Mouse (Mus musculus): ENCODE results near the gene Eif3g. TPM values are rescaled to one million over a fixed set of nuclear protein-coding genes. Genes with fewer than 3 reads are reported as not detected.

Eif3g gene
- polyA plus RNA-seq (2014; fragmentation: Nextera tagmentation; extraction: Ambion mirVana), result 342 and 364 TPM in 2 replicates

DNA sequence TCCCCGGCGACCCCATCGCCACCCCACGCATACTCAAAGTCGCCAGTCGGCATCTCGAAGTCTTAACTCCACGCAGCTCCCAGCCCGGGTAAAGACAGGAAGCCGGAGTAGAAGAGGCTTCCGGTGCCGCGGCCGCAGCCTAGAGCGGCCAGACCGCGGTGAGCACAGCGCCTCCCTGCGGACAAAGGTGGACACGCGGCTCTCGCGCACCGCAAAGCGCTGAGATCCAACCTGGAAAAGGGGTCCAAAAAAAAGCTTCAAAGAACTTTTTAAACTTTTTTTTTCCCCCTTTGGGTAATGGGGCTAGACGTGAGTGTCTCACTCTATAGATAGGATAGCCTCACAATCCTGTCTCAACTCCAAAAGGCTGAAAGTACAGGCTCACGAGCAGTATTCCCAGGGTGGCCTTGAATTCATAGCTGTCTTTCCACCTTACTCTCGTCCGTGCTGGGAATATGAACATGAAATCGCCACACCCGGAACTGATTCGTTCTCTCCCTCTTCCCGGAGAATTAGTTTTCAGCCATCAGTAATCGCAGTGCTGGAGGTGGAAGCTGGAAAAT, at the start of gene Eif3g:
Gene Eif3g, minus strand, starts transcription at position 113 of the 563 bp plus-strand sequence.
- Histone ChIP-seq H3K27me3 (ENCODE audit: control insufficient read depth, insufficient read depth, low read length) (no peaks in the 10 kb centered on the region), H3K9me3 (ENCODE audit: control insufficient read depth, low read length) (no peaks in the 10 kb centered on the region), H3K27ac (ENCODE audit: low read depth, low read length) (no peak within 1 kb of the TSS), H3K9ac (ENCODE audit: low read depth, low read length) (peak within 1 kb of the TSS; percentile 79), H3K4me2 (replicated peaks; ENCODE audit: low read depth, low read length) (peak within 1 kb of the TSS; percentile 84), H3K4me1 (replicated peaks; ENCODE audit: control insufficient read depth, insufficient read depth, low read length) (no peaks in the 10 kb centered on the region; the same call in 1 of the 2 replicates), H3K36me3 (ENCODE audit: control insufficient read depth, insufficient read depth, low read length) (0 out of 2 replicates have a peak, but pooled peaks cover 9% of the 10 kb centered on the region), H3K4me3 (ENCODE audit: low read depth, low read length) (peak within 1 kb of the TSS; percentile 83)
- WGBS, result 7% methylated on average over 34 of the region's 34 CpGs
- ATAC-seq (ENCODE audit: low FRiP score) (peak; percentile 87), DNase-seq (ENCODE audit: low spot score) (peak; percentile 93)

DNA sequence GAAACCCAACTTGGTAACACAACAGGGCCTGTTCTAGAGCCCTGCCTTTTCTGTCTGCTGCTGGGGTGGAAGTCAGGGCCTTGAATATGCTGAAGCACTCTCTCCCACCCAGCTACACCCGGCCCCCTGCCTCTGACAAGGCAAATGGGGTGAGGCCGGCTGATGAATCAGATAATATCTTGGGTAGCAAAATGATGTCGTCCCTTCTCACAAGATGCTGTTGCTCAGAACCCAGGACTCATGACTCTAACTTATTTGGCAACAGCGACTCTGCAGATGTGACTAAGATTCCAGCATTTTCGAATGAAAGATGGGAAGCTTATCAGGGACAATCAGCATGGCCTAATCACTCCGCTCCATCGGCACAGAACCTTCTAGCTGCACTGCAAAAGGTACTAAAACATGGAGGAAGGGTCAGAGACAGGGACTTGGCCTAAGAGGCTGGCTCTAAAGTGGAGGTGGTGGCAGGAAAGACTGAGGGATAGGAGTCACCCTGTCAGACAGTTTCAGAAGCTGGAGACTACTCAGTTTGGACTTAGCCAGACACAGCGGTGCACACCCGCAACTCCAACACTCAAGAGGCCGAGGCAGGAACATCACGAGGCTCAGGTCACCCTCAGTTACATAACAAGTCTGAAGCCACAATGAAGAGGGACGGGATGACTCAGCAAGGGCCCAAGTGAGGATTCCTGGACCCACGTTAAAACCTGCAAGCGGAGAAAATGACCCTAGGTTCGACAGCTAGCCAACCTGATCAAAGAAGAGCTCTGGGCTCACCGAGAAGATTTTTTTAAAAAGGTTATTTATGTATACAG, 47.9 kb upstream of the Eif3g start:
- Histone ChIP-seq H3K27me3 (ENCODE audit: control insufficient read depth, insufficient read depth, low read length) (no peaks in the 10 kb centered on the region), H3K9me3 (ENCODE audit: control insufficient read depth, low read length) (no peaks in the 10 kb centered on the region), H3K4me3 (ENCODE audit: low read depth, low read length) (no peak overlapping the region), H3K4me2 (replicated peaks; ENCODE audit: low read depth, low read length) (no peak overlapping the region), H3K9ac (ENCODE audit: low read depth, low read length) (no peak overlapping the region), H3K27ac (ENCODE audit: low read depth, low read length) (no peak overlapping the region), H3K36me3 (ENCODE audit: control insufficient read depth, insufficient read depth, low read length) (no peaks in the 10 kb centered on the region), H3K4me1 (replicated peaks; ENCODE audit: control insufficient read depth, insufficient read depth, low read length) (no peaks in the 10 kb centered on the region)
- ATAC-seq (ENCODE audit: low FRiP score), result no peak
- no peak for DNase-seq (ENCODE audit: low spot score)
- WGBS, result 88% methylated on average over 16 of the region's 16 CpGs

DNA sequence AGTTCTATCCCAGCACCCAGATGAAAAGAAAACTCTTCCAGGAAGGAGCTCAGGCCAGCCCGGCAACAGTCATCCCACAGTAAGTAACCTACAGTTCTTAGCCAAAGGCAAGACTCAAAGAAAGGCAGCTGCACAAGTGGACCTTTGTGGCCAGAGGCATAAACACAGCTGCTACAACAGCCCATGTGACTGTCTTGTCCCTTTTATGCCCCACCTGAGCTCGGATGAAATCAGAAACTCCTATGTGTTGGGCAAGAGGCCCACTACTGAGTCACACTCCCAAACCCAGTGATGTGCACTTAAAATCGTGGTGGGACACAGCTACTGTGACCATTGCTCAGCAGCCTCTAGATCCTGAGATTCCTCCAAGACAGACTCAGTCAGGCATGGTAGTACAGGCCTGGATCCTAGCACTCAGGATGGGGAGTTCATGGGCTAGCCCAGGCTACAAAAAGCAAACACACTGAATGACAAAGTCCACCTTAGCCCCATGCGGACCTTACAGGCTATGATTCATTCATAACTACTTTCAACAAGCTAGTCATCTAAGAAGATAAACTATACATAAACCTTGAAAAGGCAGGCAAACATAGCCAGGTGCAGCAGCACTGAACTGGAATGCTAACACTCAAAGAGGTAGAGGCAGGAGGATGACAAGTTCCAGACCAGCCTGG, 46.4 kb upstream of the Eif3g start:
- 72% methylated on average over 4 of the region's 4 CpGs for WGBS
- DNase-seq (ENCODE audit: low spot score), result no peak
- H3K27ac ChIP-seq (ENCODE audit: low read depth, low read length), result no peak overlapping the region

DNA sequence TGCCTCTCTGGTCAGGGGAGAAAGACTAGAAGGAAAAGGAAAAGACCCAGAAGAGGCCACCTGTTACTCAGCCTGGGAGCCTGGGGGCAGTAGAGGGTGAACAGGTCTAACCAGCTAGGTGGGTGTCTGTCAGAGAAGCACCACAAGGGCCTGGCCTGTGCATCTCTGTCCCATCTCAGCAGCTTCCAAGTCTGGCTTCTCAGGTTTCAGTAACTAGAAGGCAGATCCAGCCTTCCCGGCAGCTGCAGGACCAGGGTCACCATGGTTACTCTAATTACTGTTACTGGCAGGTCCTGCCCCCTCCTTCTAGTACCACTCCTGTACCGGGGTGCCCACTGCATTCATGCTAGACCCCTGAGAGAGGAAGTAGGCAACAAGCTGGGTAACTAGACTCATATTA, 45.5 kb upstream of the Eif3g start:
- H3K27ac ChIP-seq (ENCODE audit: low read depth, low read length), result no peak overlapping the region
- no peaks in the 10 kb centered on the region for H3K9me3 ChIP-seq (ENCODE audit: control insufficient read depth, low read length)
- WGBS, result 26% methylated on average over 2 of the region's 2 CpGs
- no peaks in the 10 kb centered on the region for H3K27me3 ChIP-seq (ENCODE audit: control insufficient read depth, insufficient read depth, low read length)
- DNase-seq (ENCODE audit: low spot score), result peak; percentile 15
- H3K4me1 ChIP-seq (replicated peaks; ENCODE audit: control insufficient read depth, insufficient read depth, low read length), result no peaks in the 10 kb centered on the region
- no peak overlapping the region for H3K4me3 ChIP-seq (ENCODE audit: low read depth, low read length)
- ATAC-seq (ENCODE audit: low FRiP score), result no peak
- H3K36me3 ChIP-seq (ENCODE audit: control insufficient read depth, insufficient read depth, low read length), result peaks cover 11% of the 10 kb centered on the region; the same call in 1 of the 2 replicates
- H3K9ac ChIP-seq (ENCODE audit: low read depth, low read length), result no peak overlapping the region
- no peak overlapping the region for H3K4me2 ChIP-seq (replicated peaks; ENCODE audit: low read depth, low read length)

More for the DNA sequence above, 46.4 kb upstream of the Eif3g start:
- Histone ChIP-seq H3K4me2 (replicated peaks; ENCODE audit: low read depth, low read length) (no peak overlapping the region), H3K27me3 (ENCODE audit: control insufficient read depth, insufficient read depth, low read length) (no peaks in the 10 kb centered on the region), H3K4me1 (replicated peaks; ENCODE audit: control insufficient read depth, insufficient read depth, low read length) (no peaks in the 10 kb centered on the region), H3K36me3 (ENCODE audit: control insufficient read depth, insufficient read depth, low read length) (peaks cover 9% of the 10 kb centered on the region; the same call in 1 of the 2 replicates), H3K9me3 (ENCODE audit: control insufficient read depth, low read length) (no peaks in the 10 kb centered on the region), H3K9ac (ENCODE audit: low read depth, low read length) (no peak overlapping the region), H3K4me3 (ENCODE audit: low read depth, low read length) (no peak overlapping the region)
- no peak for ATAC-seq (ENCODE audit: low FRiP score)

DNA sequence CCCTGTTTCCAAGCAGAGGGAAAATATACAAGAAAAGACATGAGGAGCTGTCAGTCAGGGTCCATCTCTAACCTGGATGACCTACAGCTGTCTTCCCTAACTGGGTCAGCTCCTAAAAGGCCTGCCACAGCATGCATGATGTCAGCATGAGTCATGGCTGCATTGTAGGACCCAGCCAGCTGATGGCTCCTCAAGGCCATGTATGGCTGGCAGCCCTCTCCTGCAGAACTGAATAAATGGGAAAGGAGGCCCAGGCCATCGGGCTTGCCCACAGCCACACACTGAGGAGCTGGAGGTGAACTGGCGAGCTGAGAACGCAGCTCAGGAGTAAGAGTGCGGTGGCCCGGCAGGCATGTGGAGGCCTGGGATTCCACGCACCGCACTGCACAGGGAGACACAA, 45.0 kb upstream of the Eif3g start:
- ATAC-seq (ENCODE audit: low FRiP score) (no peak), DNase-seq (ENCODE audit: low spot score) (no peak)
- H3K27ac ChIP-seq (ENCODE audit: low read depth, low read length), result no peak overlapping the region
- no peak overlapping the region for H3K4me2 ChIP-seq (replicated peaks; ENCODE audit: low read depth, low read length)
- 89% methylated on average over 7 of the region's 7 CpGs for WGBS
- no peak overlapping the region for H3K4me3 ChIP-seq (ENCODE audit: low read depth, low read length)
- H3K27me3 ChIP-seq (ENCODE audit: control insufficient read depth, insufficient read depth, low read length), result no peaks in the 10 kb centered on the region
- H3K36me3 ChIP-seq (ENCODE audit: control insufficient read depth, insufficient read depth, low read length), result peaks cover 11% of the 10 kb centered on the region
- no peaks in the 10 kb centered on the region for H3K4me1 ChIP-seq (replicated peaks; ENCODE audit: control insufficient read depth, insufficient read depth, low read length)
- no peak overlapping the region for H3K9ac ChIP-seq (ENCODE audit: low read depth, low read length)
- no peaks in the 10 kb centered on the region for H3K9me3 ChIP-seq (ENCODE audit: control insufficient read depth, low read length)

DNA sequence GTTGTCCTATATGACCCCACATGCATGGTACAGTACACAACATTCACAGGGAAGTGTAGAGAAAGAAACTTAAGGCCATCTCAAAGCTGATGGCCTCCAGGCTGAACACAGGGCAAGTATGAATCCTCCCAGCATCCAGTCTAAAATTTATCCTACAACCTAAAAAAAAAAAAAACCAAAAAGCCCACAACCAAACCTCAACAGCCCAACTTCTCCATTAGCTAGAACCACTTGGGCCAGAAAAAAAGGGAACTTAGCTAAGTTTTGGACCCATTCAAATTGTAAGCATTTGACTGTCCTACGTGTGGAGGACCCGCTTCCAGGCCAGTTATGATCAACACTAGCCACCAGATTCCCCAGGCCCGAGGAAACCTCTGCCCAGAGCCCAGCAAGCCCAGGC, 24.8 kb upstream of the Eif3g start:
- Histone ChIP-seq H3K27me3 (ENCODE audit: control insufficient read depth, insufficient read depth, low read length) (no peaks in the 10 kb centered on the region), H3K4me1 (replicated peaks; ENCODE audit: control insufficient read depth, insufficient read depth, low read length) (no peaks in the 10 kb centered on the region), H3K9me3 (ENCODE audit: control insufficient read depth, low read length) (no peaks in the 10 kb centered on the region), H3K27ac (ENCODE audit: low read depth, low read length) (no peak overlapping the region), H3K4me3 (ENCODE audit: low read depth, low read length) (no peak overlapping the region), H3K36me3 (ENCODE audit: control insufficient read depth, insufficient read depth, low read length) (peaks cover 40% of the 10 kb centered on the region), H3K9ac (ENCODE audit: low read depth, low read length) (no peak overlapping the region), H3K4me2 (replicated peaks; ENCODE audit: low read depth, low read length) (no peak overlapping the region)
- 94% methylated on average over 3 of the region's 3 CpGs for WGBS
- ATAC-seq (ENCODE audit: low FRiP score) (no peak), DNase-seq (ENCODE audit: low spot score) (no peak)

DNA sequence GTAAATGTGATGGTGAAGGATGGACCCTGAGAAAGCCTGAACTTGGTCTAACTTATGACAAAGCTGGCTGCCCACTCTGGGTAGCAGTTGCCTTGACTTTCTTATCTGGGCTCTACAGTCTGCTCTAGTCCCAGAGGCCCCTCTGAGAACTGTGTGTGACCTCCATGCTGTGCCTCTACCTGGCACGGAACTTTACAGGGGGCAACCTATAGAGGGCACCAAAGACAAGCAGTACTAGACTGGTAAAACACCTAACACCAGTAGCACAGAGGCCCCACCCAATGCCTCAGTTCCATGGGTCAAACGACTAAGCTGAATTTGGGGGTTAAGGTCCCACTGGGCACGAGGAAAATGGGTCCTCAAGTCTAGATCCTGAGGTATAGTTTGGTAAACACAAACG, 17.7 kb upstream of the Eif3g start:
- 86% methylated on average over 4 of the region's 4 CpGs for WGBS
- H3K4me1 ChIP-seq (replicated peaks; ENCODE audit: control insufficient read depth, insufficient read depth, low read length), result no peaks in the 10 kb centered on the region
- no peak overlapping the region for H3K27ac ChIP-seq (ENCODE audit: low read depth, low read length)
- no peak overlapping the region for H3K9ac ChIP-seq (ENCODE audit: low read depth, low read length)
- H3K36me3 ChIP-seq (ENCODE audit: control insufficient read depth, insufficient read depth, low read length), result peaks cover 49% of the 10 kb centered on the region
- H3K4me2 ChIP-seq (replicated peaks; ENCODE audit: low read depth, low read length), result no peak overlapping the region
- no peak for ATAC-seq (ENCODE audit: low FRiP score)
- no peaks in the 10 kb centered on the region for H3K27me3 ChIP-seq (ENCODE audit: control insufficient read depth, insufficient read depth, low read length)
- H3K9me3 ChIP-seq (ENCODE audit: control insufficient read depth, low read length), result no peaks in the 10 kb centered on the region
- DNase-seq (ENCODE audit: low spot score), result no peak
- H3K4me3 ChIP-seq (ENCODE audit: low read depth, low read length), result no peak overlapping the region

DNA sequence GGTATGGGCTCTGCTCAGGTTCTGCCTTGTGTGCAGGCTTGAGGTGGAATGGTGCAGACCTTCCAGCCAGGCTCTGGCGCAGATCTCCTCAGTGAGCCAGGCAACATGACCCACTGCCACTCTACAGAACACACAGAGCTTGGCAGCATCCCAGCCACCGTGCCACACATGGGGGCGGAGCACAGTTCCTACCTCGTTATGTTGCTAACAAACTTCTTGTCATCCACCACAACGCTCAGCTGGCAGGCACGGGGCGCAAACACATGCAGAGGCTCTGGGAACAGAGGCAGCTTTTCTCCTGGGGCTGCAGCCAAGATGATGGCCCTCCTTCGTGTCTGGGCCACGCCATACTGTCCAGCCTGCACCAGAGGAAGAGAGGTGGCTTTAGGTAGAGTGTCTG, 11.5 kb upstream of the Eif3g start:
- WGBS, result 93% methylated on average over 9 of the region's 9 CpGs
- H3K36me3 ChIP-seq (ENCODE audit: control insufficient read depth, insufficient read depth, low read length), result peaks cover 53% of the 10 kb centered on the region
- no peak for ATAC-seq (ENCODE audit: low FRiP score)

More for the DNA sequence above, 11.5 kb upstream of the Eif3g start:
- Histone ChIP-seq H3K9me3 (ENCODE audit: control insufficient read depth, low read length) (no peaks in the 10 kb centered on the region), H3K9ac (ENCODE audit: low read depth, low read length) (no peak overlapping the region), H3K27ac (ENCODE audit: low read depth, low read length) (no peak overlapping the region), H3K27me3 (ENCODE audit: control insufficient read depth, insufficient read depth, low read length) (no peaks in the 10 kb centered on the region), H3K4me3 (ENCODE audit: low read depth, low read length) (no peak overlapping the region), H3K4me1 (replicated peaks; ENCODE audit: control insufficient read depth, insufficient read depth, low read length) (no peaks in the 10 kb centered on the region), H3K4me2 (replicated peaks; ENCODE audit: low read depth, low read length) (no peak overlapping the region)
- DNase-seq (ENCODE audit: low spot score), result no peak

Measured in hindbrain, embryonic 11.5 days (tissue).